Mouse (Mus musculus) kidney, adult 9 months (tissue): ENCODE measurements around the gene Ifih1.
A peak's percentile ranks its signal among the peaks of the same experiment; 100 is the strongest.

ENCODE experiments used
- DNase-seq: peaks from one replicate; pipeline ENCODE4 v3.0.0; 2022

Ifih1 gene

GRCm38 (mm10) chr2:62630446-62630845 is 15.6 kb downstream of the Ifih1 start:
- peak; percentile 59 for DNase-seq

GRCm38 (mm10) chr2:62628356-62628755 is 17.7 kb downstream of the Ifih1 start:
- no peak for DNase-seq

- DNase-seq: peak; percentile 32
Measured at GRCm38 (mm10) chr2:62627728-62628127, 18.3 kb downstream of the Ifih1 start.

GRCm38 (mm10) chr2:62623024-62623441 is 23.0 kb downstream of the Ifih1 start:
- DNase-seq: no peak

DNA sequence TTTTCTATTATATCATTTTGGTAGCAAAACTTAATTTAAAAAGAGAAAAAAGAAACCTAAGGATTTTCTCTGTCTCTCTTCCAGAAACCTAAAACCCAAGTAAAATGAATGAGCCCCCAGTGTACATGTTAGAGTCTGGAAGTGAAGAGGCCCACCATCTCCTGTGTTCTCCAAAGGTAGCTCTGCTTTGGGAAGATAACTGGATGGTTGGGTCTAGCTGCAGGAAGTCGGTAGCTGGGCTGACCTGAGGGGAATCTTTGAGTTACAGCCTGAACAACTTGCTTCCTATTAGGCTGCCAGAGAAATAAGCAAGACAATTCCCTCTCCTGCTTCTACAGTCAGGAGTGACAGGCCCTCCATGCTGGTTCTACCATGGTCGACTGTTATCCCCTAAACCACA is 26.4 kb downstream of the Ifih1 start:
- no peak for DNase-seq

DNA sequence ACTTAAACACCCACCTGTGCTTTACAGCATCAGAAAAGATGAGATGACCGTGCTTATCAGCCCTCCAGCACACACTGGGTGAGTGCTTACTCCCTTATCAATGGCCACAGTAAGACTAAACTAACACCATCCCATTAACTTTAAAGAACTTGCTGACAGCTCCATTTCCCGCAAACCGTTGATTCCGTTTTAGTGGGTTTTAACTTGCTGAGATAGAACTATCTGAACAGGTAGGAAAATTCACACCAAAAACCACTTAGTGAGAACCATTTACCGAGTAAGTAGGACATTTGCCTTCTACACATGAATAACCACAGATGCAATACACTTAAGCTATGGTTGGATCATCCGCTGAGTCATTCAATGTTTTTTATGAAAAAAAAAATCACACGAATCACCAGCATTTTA is 27.1 kb downstream of the Ifih1 start:
- no peak for DNase-seq

GRCm38 (mm10) chr2:62613133-62613532 is 32.9 kb downstream of the Ifih1 start:
- DNase-seq: no peak

DNA sequence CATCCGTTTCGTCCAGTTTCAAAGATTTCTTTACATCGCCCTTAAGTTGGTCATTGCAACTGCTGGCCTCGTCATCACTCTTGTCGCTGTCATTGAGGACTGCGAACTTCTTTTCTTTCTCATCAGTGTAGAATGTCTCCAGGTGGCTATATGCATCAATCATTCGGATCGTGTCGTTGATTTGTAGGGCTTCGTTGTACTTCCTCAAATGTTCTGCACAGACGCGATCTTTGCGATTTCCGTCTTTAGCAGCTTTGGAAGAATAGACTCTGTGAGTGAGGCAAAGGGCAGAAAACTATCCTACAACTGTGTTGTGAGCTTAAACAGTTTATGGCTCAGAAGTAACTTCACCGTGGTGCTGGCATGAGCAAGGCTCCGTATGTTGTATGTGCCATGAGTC is 39.9 kb downstream of the Ifih1 start:
- no peak for DNase-seq

DNA sequence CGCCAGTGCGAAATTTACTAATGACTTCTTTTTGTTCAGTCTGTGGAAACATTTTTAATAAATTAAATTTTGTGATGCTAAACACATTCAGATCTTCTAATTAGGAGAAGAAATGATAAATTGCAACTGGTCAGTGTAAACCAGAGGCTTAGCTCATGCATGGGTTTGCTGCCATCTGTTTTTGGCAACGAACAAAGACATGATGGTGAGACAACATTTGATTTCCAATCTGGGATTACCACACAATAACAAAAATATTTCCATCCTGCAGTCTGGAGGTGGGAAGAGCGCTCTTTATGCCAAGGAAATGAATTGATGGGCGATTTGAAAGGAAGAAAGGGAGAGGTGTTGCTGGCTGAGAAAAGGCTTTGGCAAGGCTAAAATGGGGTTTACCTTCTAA is 42.5 kb downstream of the Ifih1 start:
- DNase-seq: no peak

GRCm38 (mm10) chr2:62596586-62596985 is 49.5 kb downstream of the Ifih1 start:
- DNase-seq: no peak

DNA sequence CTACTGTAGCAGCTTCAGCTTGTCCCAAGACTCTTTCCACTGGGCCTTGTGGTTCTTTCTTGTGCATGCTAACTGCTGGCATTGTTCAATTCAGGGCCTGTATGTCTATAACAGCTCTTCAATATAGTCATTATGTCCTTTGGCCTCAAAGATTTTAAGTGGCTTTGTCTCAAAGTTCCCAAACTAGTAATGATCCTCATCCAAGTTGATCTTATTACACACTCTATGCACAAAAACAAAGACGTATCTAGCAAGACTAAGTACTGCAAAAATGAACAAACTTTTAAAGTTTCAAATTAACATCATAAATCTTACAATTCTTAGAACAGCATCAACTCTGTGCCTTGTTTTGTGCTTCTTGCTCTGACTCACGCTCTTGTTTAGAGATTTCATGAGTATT is 51.6 kb downstream of the Ifih1 start:
- no peak for DNase-seq

GRCm38 (mm10) chr2:62591555-62591954 is 54.5 kb downstream of the Ifih1 start:
- no peak for DNase-seq

- no peak for DNase-seq
Measured at GRCm38 (mm10) chr2:62589333-62589732, 56.7 kb downstream of the Ifih1 start.

DNA sequence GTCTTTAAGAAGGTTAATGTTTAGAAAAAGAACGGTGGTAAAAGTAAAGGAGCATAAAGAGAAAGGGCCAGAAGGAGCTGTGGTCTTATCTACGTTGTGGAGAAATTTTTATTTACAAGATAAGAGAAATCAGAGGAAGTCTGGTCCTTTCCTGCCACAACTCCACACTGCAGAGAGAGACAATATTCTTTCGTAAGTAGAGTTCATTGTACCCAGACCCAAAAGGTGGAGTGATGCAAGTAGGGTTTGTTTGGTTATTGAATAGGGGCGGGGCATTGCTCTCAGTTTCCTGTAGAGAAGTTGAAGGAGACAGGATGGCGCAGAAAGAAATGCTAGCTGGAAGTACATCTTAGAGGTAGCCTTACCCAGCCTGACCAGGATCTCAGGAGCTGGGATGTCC is 60.3 kb downstream of the Ifih1 start:
- no peak for DNase-seq

- DNase-seq: no peak
Measured at GRCm38 (mm10) chr2:62574962-62575361, 71.1 kb downstream of the Ifih1 start.

DNA sequence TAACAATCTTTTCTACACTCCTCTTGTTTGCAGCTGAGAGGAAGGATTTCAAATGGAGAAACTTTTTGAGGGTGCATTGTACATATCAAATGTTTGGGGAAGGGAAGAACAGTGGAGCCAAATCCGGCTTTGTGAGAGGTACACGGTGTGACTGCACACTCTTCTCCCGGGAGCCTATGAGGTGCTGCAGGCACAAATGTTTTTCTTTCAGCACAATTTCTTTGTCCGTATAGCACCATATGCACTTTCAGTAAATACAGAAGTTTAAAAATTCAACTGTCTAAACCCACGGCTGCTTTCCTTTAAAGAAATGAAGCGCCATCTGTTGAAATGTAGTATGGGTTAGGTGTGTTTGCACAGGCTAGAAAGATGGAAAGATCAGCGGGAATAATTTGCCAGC is 71.8 kb downstream of the Ifih1 start:
- no peak for DNase-seq

- DNase-seq: no peak
Measured at GRCm38 (mm10) chr2:62573753-62574159, 72.3 kb downstream of the Ifih1 start, which contains the start of gene Fap. TSS of gene Fap (minus strand) at chr2:62574075.

- DNase-seq: no peak
Measured at GRCm38 (mm10) chr2:62573099-62573752, 72.8 kb downstream of the Ifih1 start.

DNA sequence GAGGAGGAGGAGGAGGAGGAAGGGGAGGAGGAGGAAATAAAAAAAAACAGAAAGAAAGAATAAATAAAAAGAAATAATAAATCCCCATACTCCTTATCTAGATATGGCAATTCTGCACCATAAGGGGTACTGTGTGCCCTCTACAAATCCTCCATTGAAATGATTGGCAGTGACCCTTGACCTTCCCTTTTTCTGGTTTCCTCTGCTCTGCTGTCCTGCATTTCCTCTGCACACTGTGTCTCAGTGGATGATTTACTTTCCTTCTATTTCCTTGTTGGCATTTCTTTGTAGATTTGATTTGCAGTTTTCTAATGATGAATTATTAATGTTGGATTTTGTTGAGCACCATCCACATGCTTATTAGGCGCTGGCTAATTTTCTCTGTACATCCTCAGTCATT is 81.4 kb downstream of the Ifih1 start:
- no peak for DNase-seq

- DNase-seq: no peak
Measured at GRCm38 (mm10) chr2:62562661-62563485, 83.2 kb downstream of the Ifih1 start.

GRCm38 (mm10) chr2:62557417-62557816 is 88.6 kb downstream of the Ifih1 start:
- DNase-seq: no peak

DNA sequence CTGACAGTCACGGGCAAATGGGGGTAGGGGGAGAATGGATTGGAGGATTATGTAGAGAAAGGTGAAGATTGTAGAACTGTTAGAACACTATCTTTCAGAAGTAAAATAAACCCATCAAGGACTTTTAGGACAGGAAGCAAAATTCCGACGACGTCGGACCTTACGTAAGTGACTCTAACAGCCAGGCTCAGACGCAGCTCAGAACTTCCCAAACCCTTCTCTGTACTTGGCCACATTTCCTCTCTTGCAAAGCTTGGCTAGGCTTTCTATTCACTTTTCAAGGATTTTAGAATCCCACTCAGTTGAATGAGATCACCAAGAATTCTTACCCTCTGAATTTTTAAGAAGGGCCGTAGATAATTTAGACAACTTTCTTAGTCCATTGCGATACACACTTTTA is 89.7 kb downstream of the Ifih1 start:
- DNase-seq: no peak

DNA sequence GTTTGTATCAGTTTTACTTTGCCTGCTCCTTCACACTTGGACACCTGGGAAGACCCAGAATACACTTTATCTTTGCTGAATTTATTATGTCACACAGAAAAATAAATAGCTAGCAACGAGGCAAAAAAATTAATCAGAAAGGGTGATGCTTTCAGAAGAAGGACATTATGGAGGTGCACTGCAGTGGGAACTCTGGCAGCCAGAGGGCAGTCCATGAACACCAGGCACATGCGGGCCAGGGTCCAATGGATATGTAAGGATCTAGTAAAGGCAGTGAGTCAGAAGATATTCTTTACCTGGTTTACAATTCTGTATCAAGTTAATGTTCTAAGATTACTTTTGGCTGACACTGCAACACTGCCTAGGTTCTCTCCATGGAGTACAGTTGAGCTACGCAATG is 96.4 kb downstream of the Ifih1 start:
- DNase-seq: no peak

DNA sequence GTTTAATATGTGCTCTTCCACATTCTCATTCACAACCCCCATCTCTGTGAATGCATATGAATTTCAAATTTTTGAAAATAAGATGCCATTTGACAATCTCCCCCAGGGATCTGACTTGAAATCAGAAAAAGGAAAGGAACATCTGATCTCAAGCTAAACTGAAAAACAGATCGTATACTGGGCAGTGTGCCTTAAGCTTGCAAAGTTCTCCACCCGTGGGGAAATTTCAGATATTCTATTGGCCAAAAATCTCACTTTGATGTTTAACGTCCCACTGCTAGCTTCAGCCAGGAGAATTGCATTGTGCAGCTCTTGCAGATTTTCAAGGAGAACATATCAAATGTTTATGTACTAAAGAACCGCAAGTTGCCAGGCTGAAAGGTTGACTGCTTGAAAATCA is 96.9 kb downstream of the Ifih1 start:
- DNase-seq: no peak

GRCm38 (mm10) chr2:62548104-62548503 is 98.0 kb downstream of the Ifih1 start:
- no peak for DNase-seq
